Comparison of ENCODE assay signal across 28 mouse cellular contexts in the genomic region with DNA sequence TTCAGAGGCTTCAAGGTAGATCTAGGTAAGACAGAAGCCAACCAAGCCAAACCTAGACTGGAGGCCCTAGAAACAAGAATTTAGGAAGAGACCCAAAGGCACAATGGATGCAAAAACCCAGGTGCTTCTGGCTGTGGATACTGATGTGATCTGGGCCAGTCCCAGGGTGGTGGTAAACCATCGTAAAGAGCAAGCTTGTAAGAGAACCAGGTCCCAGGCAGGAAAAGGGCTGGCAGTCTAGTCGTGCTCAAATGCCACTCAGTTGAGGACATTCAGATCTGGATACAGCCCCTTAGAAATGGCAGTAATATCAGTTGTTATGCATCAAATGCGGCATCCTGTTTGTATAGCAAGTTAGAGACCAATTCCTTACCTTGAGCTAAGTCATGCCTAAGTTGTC.
"Had no signal": no experiment of that assay in that cellular context is flagged by ENCODE, and none has a peak within 500 bp of the region (broad histone marks: within the 10 kb centered on the region; RNA-seq: fewer than 3 reads in every experiment).

No protein-coding gene starts in this region.

- DNase-seq: cerebellum, adult 2 months; cerebellum, adult 8-10 months; cerebellum, adult 9-10 months; cerebellum, adult 9-11 months; cerebellum, postnatal 10 days; cerebellum, postnatal 14 days; cerebellum, postnatal 25 days; cerebellum, postnatal 36 days; embryo, embryonic 11 days; forebrain, postnatal 0 days; gastrocnemius, adult 2 months; gastrocnemius, postnatal 10 days; gastrocnemius, postnatal 14 days; gastrocnemius, postnatal 25 days; gastrocnemius, postnatal 36 days; heart, adult 18-20 months; heart, adult 2 months had no signal

- H3K4me3 ChIP-seq: embryonic facial prominence, embryonic 10.5 days; embryonic facial prominence, embryonic 12.5 days; embryonic facial prominence, embryonic 13.5 days; embryonic facial prominence, embryonic 15.5 days; erythroblast, embryonic 14.5 days; forebrain, embryonic 10.5 days; forebrain, embryonic 12.5 days; forebrain, embryonic 13.5 days; forebrain, embryonic 15.5 days; gastrocnemius, adult 2 months; heart, adult 2 months had no signal

- H3K4me1 ChIP-seq: forebrain, embryonic 12.5 days; forebrain, embryonic 13.5 days; forebrain, embryonic 15.5 days had no signal

- H3K9ac ChIP-seq: embryonic facial prominence, embryonic 12.5 days; embryonic facial prominence, embryonic 13.5 days; embryonic facial prominence, embryonic 15.5 days; forebrain, embryonic 12.5 days; forebrain, embryonic 13.5 days; forebrain, embryonic 15.5 days; forebrain, postnatal 0 days had no signal

- H3K36me3 ChIP-seq: embryonic facial prominence, embryonic 10.5 days; embryonic facial prominence, embryonic 12.5 days; embryonic facial prominence, embryonic 13.5 days; embryonic facial prominence, embryonic 15.5 days; forebrain, embryonic 10.5 days; forebrain, embryonic 12.5 days; forebrain, embryonic 15.5 days had no signal

- H3K27me3 ChIP-seq: embryonic facial prominence, embryonic 15.5 days; forebrain, embryonic 13.5 days; forebrain, embryonic 15.5 days had no signal

- H3K9me3 ChIP-seq: embryonic facial prominence, embryonic 12.5 days; embryonic facial prominence, embryonic 13.5 days; embryonic facial prominence, embryonic 15.5 days; forebrain, embryonic 10.5 days; forebrain, embryonic 12.5 days; forebrain, embryonic 13.5 days; forebrain, embryonic 15.5 days had no signal

- ATAC-seq: forebrain, embryonic 13.5 days; forebrain, embryonic 14.5 days; forebrain, embryonic 15.5 days; forebrain, embryonic 16.5 days; forebrain, postnatal 0 days had no signal

- H3K27ac ChIP-seq: embryonic facial prominence, embryonic 10.5 days; embryonic facial prominence, embryonic 12.5 days; embryonic facial prominence, embryonic 13.5 days; embryonic facial prominence, embryonic 15.5 days; forebrain, embryonic 10.5 days; forebrain, embryonic 12.5 days; forebrain, embryonic 13.5 days; forebrain, embryonic 15.5 days; gastrocnemius, adult 2 months; heart, adult 2 months had no signal

- H3K4me2 ChIP-seq: embryonic facial prominence, embryonic 12.5 days; embryonic facial prominence, embryonic 13.5 days; embryonic facial prominence, embryonic 15.5 days; forebrain, embryonic 12.5 days; forebrain, embryonic 13.5 days; forebrain, embryonic 15.5 days had no signal
